Mouse (Mus musculus) splenic B cell, adult 2 months (primary cell): ENCODE measurements around the gene Ctnnd2.

Experiments used
- DNase-seq: peaks from one replicate; pipeline ENCODE4 v3.0.0-alpha.2; 2011; ENCODE audit warnings: low read depth, low spot score
- H3K27me3 ChIP-seq: 2 replicates; pipeline ENCODE4 v1.6.1; 2012; ENCODE audit warnings: mild to moderate bottlenecking, low read length, moderate library complexity, mixed read lengths; ENCODE audit not compliant: control insufficient read depth, poor library complexity, insufficient read depth, severe bottlenecking
- H3K36me3 ChIP-seq: 2 replicates; pipeline ENCODE4 v1.6.1; 2012; ENCODE audit warnings: mild to moderate bottlenecking, low read length, moderate library complexity, mixed read lengths; ENCODE audit not compliant: control insufficient read depth, poor library complexity, insufficient read depth, severe bottlenecking

The Ctnnd2 gene

GRCm38 (mm10) chr15:30646501-30647431 is 474.4 kb downstream of the Ctnnd2 start:
- Histone ChIP-seq H3K36me3 (no peaks in the 10 kb centered on the region), H3K27me3 (no peaks in the 10 kb centered on the region)
- no peak for DNase-seq

GRCm38 (mm10) chr15:30647679-30648311 is 475.4 kb downstream of the Ctnnd2 start:
- H3K27me3 ChIP-seq, result no peaks in the 10 kb centered on the region
- DNase-seq, result no peak

GRCm38 (mm10) chr15:30649964-30650363 is 477.6 kb downstream of the Ctnnd2 start:
- DNase-seq, result no peak
- Histone ChIP-seq H3K27me3 (no peaks in the 10 kb centered on the region), H3K36me3 (no peaks in the 10 kb centered on the region)

More at GRCm38 (mm10) chr15:30647679-30648311, 475.4 kb downstream of the Ctnnd2 start:
- no peaks in the 10 kb centered on the region for H3K36me3 ChIP-seq

- no peak for DNase-seq
- no peaks in the 10 kb centered on the region for H3K27me3 ChIP-seq
- H3K36me3 ChIP-seq, result no peaks in the 10 kb centered on the region
These were observed 483.0 kb downstream of the Ctnnd2 start for GRCm38 (mm10) chr15:30655433-30655832.

- no peaks in the 10 kb centered on the region for H3K27me3 ChIP-seq
- no peak for DNase-seq
- H3K36me3 ChIP-seq, result no peaks in the 10 kb centered on the region
These were observed 485.2 kb downstream of the Ctnnd2 start for GRCm38 (mm10) chr15:30657588-30657987.

GRCm38 (mm10) chr15:30660539-30661149 is 488.3 kb downstream of the Ctnnd2 start:
- no peak for DNase-seq
- Histone ChIP-seq H3K27me3 (no peaks in the 10 kb centered on the region), H3K36me3 (no peaks in the 10 kb centered on the region)

GRCm38 (mm10) chr15:30661689-30662422 is 489.5 kb downstream of the Ctnnd2 start:
- H3K36me3 ChIP-seq, result no peaks in the 10 kb centered on the region
- no peak for DNase-seq
- no peaks in the 10 kb centered on the region for H3K27me3 ChIP-seq

- Histone ChIP-seq H3K36me3 (no peaks in the 10 kb centered on the region), H3K27me3 (no peaks in the 10 kb centered on the region)
- no peak for DNase-seq
These were observed 495.6 kb downstream of the Ctnnd2 start for GRCm38 (mm10) chr15:30667819-30668587.

- Histone ChIP-seq H3K27me3 (no peaks in the 10 kb centered on the region), H3K36me3 (no peaks in the 10 kb centered on the region)
- DNase-seq, result no peak
These were observed 509.5 kb downstream of the Ctnnd2 start for GRCm38 (mm10) chr15:30681939-30682338.

- no peak for DNase-seq
- Histone ChIP-seq H3K27me3 (no peaks in the 10 kb centered on the region), H3K36me3 (no peaks in the 10 kb centered on the region)
These were observed 510.1 kb downstream of the Ctnnd2 start for GRCm38 (mm10) chr15:30682360-30683119.

GRCm38 (mm10) chr15:30686206-30687101 is 514.1 kb downstream of the Ctnnd2 start:
- no peaks in the 10 kb centered on the region for H3K27me3 ChIP-seq
- DNase-seq, result no peak
- H3K36me3 ChIP-seq, result no peaks in the 10 kb centered on the region

- Histone ChIP-seq H3K27me3 (no peaks in the 10 kb centered on the region), H3K36me3 (no peaks in the 10 kb centered on the region)
- DNase-seq, result no peak
These were observed 521.4 kb downstream of the Ctnnd2 start for GRCm38 (mm10) chr15:30693754-30694205.
